Mouse (Mus musculus): ENCODE measurements around the gene Casq1. TPM values are rescaled to one million over a fixed set of nuclear protein-coding genes. Genes with fewer than 3 reads are reported as not detected.

Casq1 gene
- polyA plus RNA-seq, 1 experiment, result 2.6 TPM

- TF ChIP-seq CTCF (IDR thresholded peaks at IDR 0.05; ENCODE audit: borderline replicate concordance, extremely low read depth, insufficient read depth, insufficient read length), result no peak
- no peak for TF ChIP-seq POLR2A (IDR thresholded peaks at IDR 0.05; ENCODE audit: borderline replicate concordance, extremely low read depth, insufficient read depth, insufficient read length, poor library complexity, severe bottlenecking)
- DNase-seq (ENCODE audit: low read depth), result no peak
Observed at GRCm38 (mm10) chr1:172197146-172197545, 22.5 kb downstream of the Casq1 start.

DNA sequence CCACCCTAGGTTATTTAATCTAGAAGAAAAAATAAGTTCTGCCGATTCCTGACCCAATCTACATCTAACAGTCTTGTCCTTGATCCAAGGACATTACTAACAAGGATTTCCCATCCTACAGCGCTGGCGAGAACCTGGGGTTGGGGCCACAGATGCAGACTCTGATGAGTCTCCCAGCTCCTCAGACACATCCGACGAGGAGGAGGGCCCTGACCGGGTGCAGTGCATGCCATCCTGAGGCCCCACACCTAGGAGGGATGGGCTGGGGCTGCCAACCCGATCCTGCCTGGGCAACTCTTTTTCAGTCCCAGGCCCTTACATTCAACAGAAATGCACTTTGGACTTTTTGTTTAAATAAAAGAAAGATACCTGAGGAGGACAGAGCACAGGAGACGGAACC lies 25.2 kb downstream of the Casq1 start:
- no peak for DNase-seq (ENCODE audit: low read depth)
- TF ChIP-seq CTCF (IDR thresholded peaks at IDR 0.05; ENCODE audit: borderline replicate concordance, extremely low read depth, insufficient read depth, insufficient read length) (no peak), POLR2A (IDR thresholded peaks at IDR 0.05; ENCODE audit: borderline replicate concordance, extremely low read depth, insufficient read depth, insufficient read length, poor library complexity, severe bottlenecking) (no peak)

- DNase-seq (ENCODE audit: low read depth), result no peak
- TF ChIP-seq POLR2A (IDR thresholded peaks at IDR 0.05; ENCODE audit: borderline replicate concordance, extremely low read depth, insufficient read depth, insufficient read length, poor library complexity, severe bottlenecking) (no peak), CTCF (IDR thresholded peaks at IDR 0.05; ENCODE audit: borderline replicate concordance, extremely low read depth, insufficient read depth, insufficient read length) (no peak)
Observed at GRCm38 (mm10) chr1:172192217-172192616, 27.5 kb downstream of the Casq1 start.

- DNase-seq (ENCODE audit: low read depth), result no peak
- TF ChIP-seq CTCF (IDR thresholded peaks at IDR 0.05; ENCODE audit: borderline replicate concordance, extremely low read depth, insufficient read depth, insufficient read length) (no peak), POLR2A (IDR thresholded peaks at IDR 0.05; ENCODE audit: borderline replicate concordance, extremely low read depth, insufficient read depth, insufficient read length, poor library complexity, severe bottlenecking) (no peak)
Observed at GRCm38 (mm10) chr1:172191578-172191977, 28.1 kb downstream of the Casq1 start.

GRCm38 (mm10) chr1:172188891-172189290 lies 30.8 kb downstream of the Casq1 start:
- DNase-seq (ENCODE audit: low read depth), result peak; percentile 36
- TF ChIP-seq POLR2A (IDR thresholded peaks at IDR 0.05; ENCODE audit: borderline replicate concordance, extremely low read depth, insufficient read depth, insufficient read length, poor library complexity, severe bottlenecking) (no peak), CTCF (IDR thresholded peaks at IDR 0.05; ENCODE audit: borderline replicate concordance, extremely low read depth, insufficient read depth, insufficient read length) (peak; percentile 54; the same call in 1 of the 2 replicates)

- no peak for DNase-seq (ENCODE audit: low read depth)
- TF ChIP-seq POLR2A (IDR thresholded peaks at IDR 0.05; ENCODE audit: borderline replicate concordance, extremely low read depth, insufficient read depth, insufficient read length, poor library complexity, severe bottlenecking), result no peak
- peak; percentile 23; the same call in 1 of the 2 replicates for TF ChIP-seq CTCF (IDR thresholded peaks at IDR 0.05; ENCODE audit: borderline replicate concordance, extremely low read depth, insufficient read depth, insufficient read length)
Observed at GRCm38 (mm10) chr1:172186401-172187289, 33.0 kb downstream of the Casq1 start.

- TF ChIP-seq POLR2A (IDR thresholded peaks at IDR 0.05; ENCODE audit: borderline replicate concordance, extremely low read depth, insufficient read depth, insufficient read length, poor library complexity, severe bottlenecking) (no peak), CTCF (IDR thresholded peaks at IDR 0.05; ENCODE audit: borderline replicate concordance, extremely low read depth, insufficient read depth, insufficient read length) (no peak)
- no peak for DNase-seq (ENCODE audit: low read depth)
Observed at GRCm38 (mm10) chr1:172183915-172184314, 35.8 kb downstream of the Casq1 start.

DNA sequence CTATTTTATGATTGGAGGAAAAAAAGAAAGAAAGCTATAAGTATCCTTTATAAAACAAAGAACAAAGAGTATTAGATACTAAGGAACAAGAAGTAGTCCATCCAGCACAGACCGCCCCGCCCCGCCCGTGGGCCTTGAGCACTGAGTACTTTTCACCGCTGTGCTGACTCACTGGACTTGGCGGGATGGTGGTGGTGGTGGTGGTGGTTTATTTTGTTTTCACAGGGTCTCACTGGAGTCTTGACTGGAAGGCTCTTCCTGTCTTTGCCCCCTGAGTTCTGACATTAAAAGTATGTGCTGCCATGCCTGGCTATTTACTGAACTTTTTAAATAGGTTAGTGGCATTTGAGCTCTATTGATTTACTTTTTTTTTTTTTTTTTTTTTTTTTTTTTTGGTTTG lies 36.6 kb downstream of the Casq1 start:
- TF ChIP-seq CTCF (IDR thresholded peaks at IDR 0.05; ENCODE audit: borderline replicate concordance, extremely low read depth, insufficient read depth, insufficient read length) (no peak), POLR2A (IDR thresholded peaks at IDR 0.05; ENCODE audit: borderline replicate concordance, extremely low read depth, insufficient read depth, insufficient read length, poor library complexity, severe bottlenecking) (no peak)

DNA sequence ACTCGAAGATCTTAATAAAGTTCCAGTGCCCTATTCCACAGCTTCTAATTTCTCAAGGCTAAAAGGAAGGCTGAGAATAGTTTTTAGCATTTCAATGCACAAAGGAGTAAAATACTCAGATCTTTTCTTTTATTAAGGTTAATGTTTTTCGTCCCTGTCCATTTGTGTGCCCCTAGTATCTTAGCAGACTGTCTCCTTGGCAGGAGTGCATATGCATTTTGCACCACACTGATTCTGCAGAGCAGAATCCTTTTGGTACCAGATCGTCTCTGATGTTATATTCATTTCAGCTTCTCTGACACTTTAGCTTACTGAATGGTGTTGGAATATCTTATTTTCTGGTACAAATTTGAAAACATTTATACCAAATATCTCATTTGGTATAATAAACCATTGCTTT lies 37.9 kb downstream of the Casq1 start:
- no peak for DNase-seq (ENCODE audit: low read depth)

More for the DNA sequence above, 36.6 kb downstream of the Casq1 start:
- no peak for DNase-seq (ENCODE audit: low read depth)

DNA sequence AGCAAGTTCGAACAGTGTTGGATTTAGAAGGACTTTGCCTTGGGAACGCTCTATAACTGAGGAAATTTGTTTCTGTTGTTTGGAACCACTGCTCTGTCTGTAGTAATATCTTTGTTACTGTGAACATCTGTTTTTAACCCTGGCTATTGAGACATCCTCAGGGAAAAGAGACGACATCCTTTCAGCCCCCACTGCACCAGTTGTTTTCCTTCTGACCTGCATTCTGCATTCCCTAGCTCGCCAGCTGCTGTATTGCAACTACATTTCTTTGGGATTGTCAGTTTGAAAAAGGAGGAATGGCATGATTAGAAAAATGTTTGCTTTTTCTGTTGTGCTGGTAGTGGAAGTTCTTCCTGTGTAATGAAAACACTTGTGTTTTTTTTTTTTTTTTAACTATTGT lies 38.8 kb downstream of the Casq1 start:
- TF ChIP-seq POLR2A (IDR thresholded peaks at IDR 0.05; ENCODE audit: borderline replicate concordance, extremely low read depth, insufficient read depth, insufficient read length, poor library complexity, severe bottlenecking), result no peak
- TF ChIP-seq CTCF (IDR thresholded peaks at IDR 0.05; ENCODE audit: borderline replicate concordance, extremely low read depth, insufficient read depth, insufficient read length), result no peak
- no peak for DNase-seq (ENCODE audit: low read depth)

More for the DNA sequence above, 37.9 kb downstream of the Casq1 start:
- TF ChIP-seq CTCF (IDR thresholded peaks at IDR 0.05; ENCODE audit: borderline replicate concordance, extremely low read depth, insufficient read depth, insufficient read length) (no peak), POLR2A (IDR thresholded peaks at IDR 0.05; ENCODE audit: borderline replicate concordance, extremely low read depth, insufficient read depth, insufficient read length, poor library complexity, severe bottlenecking) (no peak)

DNA sequence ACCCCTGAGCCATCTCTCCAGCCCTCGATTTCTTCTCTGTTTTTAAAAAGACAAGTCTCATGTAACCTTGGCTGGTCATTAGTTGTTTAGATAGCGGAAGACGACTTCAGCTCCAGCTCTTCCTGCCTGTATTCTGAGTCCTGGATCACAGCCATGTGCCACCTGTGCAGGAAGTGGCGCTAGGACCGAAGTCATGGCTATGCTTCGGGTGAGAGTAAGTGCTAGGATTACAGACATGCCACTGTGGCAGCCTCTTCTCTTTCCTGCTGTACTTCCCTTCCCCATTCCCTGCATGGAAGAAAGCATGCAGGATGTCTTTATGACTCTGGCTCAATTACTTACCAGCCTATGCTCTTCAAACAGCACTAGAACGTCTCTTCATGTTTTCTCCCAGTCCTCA lies 40.6 kb downstream of the Casq1 start:
- DNase-seq (ENCODE audit: low read depth), result no peak
- no peak for TF ChIP-seq CTCF (IDR thresholded peaks at IDR 0.05; ENCODE audit: borderline replicate concordance, extremely low read depth, insufficient read depth, insufficient read length)
- TF ChIP-seq POLR2A (IDR thresholded peaks at IDR 0.05; ENCODE audit: borderline replicate concordance, extremely low read depth, insufficient read depth, insufficient read length, poor library complexity, severe bottlenecking), result no peak

DNA sequence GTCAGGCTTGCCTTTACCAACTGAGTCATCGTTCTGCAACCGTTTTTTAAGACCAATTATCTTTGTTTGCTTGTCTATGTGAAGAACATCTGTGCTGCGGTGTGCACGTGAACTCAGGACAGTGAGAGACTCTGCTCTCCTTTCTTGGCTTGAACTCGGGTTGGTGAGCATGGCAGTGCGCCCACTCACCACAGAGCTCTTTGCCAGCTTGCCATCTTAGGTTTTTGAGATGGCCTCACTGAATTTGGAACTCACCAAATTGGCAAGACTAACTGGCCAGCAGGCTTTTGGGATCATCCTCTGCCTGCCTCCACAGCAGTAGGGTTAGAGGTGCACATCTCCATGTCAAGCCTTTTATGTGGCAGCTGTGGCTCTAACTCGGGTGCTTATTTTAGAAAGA lies 41.9 kb downstream of the Casq1 start:
- no peak for TF ChIP-seq POLR2A (IDR thresholded peaks at IDR 0.05; ENCODE audit: borderline replicate concordance, extremely low read depth, insufficient read depth, insufficient read length, poor library complexity, severe bottlenecking)
- TF ChIP-seq CTCF (IDR thresholded peaks at IDR 0.05; ENCODE audit: borderline replicate concordance, extremely low read depth, insufficient read depth, insufficient read length), result no peak
- DNase-seq (ENCODE audit: low read depth), result no peak
